Mouse (Mus musculus) cerebellum, adult 8-10 months (tissue): ENCODE measurements around the gene Aldh9a1.
A peak's percentile ranks its signal among the peaks of the same experiment; 100 is the strongest.

Experiments used
- DNase-seq: peaks from one replicate; pipeline ENCODE4 v3.0.0; 2022

Aldh9a1 gene

DNA sequence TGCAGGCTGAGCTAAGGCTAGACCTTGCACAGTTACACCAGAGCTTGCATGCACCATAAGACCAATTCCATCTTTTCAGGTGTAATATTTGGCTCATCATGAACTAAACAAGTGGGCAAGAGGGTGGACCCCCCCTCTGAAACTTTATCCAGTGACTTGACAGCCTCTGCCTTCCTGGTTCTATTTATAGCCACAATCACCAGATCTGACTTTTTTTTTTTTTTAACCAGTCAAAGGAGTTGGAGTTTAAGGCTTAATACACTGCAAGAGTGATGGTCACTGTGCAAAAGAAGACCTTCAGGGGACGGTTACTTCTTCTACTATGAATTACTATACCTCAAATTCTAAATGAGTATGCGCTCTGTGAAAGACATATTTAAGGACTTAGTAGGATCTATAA, 35.4 kb downstream of the Aldh9a1 start:
- DNase-seq = no peak

DNA sequence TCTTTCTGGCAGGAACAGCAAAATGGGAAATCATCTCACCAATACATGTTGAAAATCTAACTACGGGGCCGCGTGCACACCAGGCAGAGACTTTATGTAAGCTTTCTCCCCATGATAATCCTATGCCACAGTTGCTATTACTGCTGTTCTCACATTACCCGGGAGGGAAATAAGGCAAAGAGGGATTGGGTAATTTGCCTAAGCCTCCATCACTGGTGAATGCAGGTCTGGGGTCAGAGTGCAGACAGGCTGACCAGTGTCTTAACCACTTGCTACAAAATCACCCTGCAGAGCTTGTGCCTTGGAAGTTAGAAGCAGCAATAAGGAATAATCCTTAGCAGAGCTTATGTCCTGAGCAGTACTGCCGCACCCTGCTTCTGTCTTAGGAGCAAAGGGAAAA, 35.8 kb downstream of the Aldh9a1 start:
- no peak for DNase-seq

DNA sequence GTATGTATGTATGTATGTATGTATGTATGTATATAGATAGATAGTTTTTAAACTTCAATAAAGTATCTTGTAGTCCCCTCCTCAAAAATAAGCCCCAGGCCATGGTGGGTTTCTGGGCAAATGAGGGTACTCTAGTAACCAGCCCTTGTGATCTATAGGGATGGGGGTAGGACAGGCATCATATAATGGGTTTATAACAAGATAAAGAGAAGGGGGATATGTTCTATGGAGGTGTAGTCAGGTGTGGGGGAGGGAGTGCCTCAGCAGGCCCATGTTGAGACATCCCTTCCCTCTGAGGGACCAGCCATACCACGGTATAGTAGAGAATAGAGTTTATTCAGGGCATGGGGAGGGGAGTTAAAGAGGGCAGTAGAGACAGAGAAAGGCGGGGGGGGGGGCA, 36.7 kb downstream of the Aldh9a1 start:
- no peak for DNase-seq

DNA sequence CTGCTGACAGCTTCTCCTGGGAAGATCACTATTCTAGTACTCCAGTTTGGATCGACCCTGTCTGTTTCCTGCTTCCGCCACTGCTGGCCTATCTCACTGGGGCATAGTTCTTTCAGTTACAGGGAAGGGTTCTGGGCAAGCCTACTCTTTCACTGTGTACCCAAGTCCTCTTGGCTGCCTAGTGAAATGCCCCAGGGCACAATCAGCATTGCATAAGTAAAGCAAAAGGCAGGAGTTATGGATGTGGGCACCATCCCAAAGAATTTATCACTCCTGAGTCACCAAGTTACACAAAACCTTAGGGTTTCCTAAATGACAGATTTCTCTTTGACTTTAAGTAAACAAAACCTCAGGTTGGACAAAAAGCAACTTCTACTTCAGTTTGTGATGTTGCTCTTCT, 37.5 kb downstream of the Aldh9a1 start:
- DNase-seq = no peak

DNA sequence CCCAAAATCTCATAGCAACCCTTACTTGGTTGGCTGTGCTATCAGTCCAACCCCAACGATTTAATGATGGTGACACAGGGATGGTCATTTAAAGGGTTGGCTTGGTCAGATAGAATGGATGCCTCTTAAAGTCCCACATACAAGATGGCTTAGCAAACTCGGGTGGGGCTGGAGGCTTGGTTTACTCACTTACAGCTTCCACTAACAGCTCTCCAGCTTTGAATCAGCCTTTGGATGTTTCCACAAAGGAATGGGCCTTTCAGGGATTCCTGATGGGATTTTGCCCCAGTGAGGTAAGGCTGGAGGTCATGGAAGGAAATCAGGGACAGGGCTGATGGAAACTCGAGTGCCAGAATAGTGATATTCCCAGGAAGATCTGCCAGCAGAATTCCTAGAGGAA, 38.0 kb downstream of the Aldh9a1 start:
- no peak for DNase-seq

DNA sequence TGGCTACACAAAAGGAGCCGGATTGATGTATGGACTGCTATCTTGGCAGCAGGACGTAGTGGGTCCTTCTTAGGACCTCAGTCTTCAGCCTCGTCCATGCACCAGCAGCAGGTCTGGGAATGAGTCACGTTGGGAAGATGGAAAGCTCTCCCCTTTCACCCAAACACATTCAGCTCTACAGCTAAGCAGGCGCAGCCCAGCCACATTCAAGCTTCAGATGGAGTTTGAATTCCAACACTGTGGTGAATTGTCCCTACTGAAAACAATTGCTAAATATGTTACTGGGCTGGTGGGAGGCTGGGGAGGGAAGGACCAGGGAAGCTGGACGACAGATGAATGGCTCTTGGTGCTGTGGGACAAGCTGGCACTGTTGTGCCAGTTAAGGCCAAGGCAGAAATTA, 38.8 kb downstream of the Aldh9a1 start:
- DNase-seq = no peak

DNA sequence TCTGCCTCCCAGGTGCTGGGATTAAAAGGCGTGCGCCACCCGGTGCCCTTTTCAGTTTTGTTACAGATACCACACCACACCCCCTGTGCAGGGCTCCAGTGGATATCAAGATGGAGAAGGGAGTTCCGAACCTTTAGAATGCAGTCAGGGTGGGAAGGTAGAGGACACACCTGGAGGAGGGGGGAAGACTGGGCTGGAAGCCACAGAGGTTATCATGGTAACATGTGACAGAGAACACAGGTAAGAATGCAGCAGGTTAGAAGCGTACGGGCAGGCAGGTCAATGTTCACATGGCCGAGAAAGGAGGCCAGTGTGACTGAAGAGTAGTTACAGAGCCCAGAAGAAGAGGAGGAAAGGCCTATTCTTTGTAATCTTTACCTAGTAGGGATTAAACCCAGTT, 39.8 kb downstream of the Aldh9a1 start:
- no peak for DNase-seq

DNA sequence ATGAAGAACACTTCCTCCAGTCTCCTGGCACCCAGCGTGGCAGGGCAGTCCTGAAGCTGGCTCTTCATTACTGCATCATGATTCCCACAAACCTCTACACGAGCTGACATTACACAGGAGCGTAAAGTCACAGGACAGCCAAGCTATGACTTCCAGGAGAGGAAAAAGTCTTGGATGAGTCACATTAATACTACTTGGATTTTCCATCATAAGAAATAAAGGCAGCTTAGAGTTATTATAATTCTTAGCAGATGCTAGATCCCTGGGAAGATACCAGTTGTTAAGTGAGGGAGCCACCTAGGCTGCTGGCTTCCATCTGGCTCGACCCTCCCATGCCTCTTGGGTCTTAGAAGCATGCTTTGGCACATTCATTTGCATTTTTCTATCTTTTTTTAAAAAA, 40.6 kb downstream of the Aldh9a1 start:
- no peak for DNase-seq

DNA sequence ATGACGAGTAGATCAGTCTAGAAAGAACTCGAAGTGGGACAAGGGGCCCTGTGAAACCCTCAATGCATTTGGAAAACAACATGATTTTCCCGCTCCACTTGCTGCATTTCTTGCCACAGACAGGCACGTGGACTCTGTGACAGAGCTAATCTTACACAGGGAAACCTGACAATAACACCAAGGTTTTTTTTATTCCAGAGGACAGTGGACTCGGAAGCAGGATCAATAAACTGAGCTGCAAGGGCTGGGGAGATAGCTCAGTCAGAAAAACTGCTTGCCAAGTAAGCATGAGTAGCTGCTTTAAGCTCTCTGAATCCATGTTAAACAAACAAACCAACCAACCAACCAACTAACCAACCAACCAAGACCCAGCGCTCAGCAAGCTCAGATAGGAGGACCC, 41.5 kb downstream of the Aldh9a1 start:
- DNase-seq = no peak

DNA sequence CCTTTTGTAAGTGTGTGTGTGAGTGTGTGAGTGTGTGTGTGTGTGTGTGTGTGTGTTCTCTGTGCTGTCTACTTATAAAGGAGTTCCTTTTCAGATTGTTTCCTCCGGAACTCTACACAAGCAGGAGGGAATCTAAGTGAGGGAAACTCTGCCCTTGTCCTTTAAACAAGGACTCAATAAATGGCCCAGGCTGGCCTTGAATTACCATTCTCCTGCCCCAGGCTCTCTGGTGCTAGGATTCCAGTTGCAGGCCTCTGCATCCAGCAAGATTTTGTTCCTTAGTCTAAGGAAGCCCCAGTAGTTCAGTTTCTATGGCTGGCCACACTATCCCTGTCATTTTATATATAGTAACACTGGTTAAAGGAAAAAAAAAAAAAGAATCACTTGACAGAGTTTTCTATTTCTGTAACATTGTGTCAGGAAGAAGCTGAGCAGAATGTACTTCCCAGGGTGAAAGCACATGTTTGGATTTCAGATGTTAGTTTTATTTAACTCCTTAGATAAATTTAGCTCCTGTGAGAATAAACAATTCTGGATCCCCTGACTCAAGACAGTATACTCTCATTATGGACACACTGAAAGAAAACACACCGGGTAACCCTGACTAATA, 42.3 kb downstream of the Aldh9a1 start:
- no peak for DNase-seq

DNA sequence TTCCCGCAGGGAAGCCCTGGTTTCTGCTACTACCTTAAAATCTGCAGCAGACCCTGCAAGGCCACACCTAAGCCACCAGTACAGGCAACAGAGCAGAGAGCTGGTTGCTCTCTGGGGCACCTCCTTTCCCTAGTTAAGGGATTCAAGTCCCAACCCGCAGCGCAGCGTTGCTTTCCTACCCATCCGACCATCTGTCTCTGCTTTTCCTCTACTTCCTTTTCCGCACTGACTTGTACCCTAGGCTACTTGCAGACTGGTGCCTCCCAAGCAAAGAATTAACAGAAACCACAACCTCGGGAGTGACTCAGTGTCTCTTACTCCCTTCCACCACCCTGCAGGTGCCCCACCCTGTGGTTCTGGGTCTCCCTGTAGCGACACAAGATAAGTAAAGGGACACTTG, 42.9 kb downstream of the Aldh9a1 start:
- peak; percentile 52 for DNase-seq

DNA sequence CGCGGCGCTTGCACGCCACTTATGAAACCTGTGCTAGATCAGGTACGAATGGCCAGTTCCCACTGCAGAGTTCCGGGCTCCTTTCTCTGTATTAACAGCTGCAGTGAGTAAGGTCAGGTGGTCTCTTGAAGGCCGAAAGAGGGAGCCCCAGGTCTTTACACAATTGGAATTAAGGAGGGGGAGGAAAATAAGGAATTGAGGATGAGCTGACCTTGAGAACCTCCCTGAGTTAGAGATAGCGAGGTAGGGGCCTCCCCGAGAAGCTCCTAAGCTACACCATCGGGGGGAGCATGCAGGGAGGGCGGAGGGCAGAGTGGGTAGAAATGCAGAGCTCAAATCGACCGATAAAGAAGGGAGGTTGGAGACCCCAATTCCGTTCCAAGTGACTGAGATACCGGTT, 43.5 kb downstream of the Aldh9a1 start:
- no peak for DNase-seq

DNA sequence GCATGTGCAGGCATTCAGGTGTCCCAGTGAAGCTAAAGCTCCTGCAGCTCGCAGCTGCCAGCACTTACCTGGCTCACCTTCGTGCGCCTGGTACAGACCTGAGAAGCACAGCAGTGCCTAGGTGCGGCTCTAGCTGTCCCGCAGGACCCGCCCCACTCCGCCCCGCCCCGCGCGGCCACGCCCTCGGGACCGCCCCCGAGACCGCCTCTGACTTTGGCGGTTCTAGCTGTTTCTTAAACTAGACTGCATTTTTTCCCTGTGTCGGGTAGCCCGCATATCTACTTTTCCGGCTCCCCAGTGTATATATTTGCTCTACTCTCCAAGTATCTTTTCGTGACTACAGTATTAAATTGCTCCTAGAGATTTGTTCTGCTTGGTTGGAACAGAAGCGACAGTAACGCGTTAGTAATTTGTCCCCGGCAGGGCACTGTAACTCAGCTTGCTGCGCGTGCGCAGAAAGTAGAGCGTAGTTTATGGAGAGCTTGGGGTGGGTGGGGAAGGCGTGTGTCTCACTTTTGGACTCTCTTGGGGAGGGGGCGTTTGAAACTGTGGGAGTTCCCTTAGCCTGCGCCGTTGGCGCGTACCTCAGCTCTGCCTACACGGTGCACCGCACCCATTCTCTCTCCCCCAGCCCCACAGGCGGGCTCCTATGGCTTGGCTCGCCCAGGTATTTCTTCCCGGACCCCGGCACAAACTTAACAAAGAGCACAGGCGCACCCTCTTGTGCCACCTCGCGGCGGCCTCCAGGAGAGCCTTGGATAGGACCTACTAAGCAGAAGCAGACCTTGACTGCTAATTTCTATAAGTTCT, 44.1 kb downstream of the Aldh9a1 start, which contains the start of gene Mgst3:
TSS of gene Mgst3 (minus strand) at position 159 of the 810 bp plus-strand sequence.
- DNase-seq = peak; percentile 96

DNA sequence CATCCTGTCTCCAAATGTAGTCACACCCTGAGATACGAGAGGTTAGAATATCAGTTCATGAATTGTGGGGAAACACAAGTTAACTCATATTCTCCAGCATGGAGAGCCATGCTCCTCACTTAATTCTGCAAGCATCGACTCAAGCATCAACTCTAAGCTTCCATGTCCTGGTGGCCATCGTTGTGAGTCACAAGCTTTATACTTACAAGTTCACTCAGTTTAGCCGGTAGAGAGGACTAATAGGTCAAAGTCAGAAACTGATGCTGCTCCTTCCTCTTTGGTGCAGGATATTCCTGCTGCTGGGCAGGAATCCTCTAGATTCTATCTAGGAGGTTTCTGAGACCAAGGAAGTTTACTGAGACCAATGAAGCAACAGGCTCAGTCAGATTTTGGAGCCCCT, 55.4 kb downstream of the Aldh9a1 start:
- DNase-seq = no peak

DNA sequence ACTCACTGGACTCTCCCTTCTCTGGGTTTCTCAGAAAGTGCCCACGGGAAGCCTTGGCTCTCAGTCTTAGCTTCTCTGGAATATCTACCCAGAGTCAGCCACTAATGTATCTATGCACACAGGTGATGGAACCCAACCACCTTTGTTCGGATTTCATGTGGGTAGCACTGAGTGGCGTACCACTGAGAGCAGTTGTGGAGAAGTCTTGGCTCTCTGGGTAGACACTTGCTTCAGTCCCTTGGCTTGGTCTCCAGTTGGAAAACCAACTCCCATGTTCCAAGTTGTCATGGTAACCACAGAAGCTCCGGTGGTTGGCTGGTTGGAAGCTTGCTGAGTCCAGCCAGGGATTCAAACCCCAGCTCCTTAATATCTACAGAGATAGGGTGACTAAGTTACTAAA, 59.8 kb downstream of the Aldh9a1 start:
- no peak for DNase-seq

DNA sequence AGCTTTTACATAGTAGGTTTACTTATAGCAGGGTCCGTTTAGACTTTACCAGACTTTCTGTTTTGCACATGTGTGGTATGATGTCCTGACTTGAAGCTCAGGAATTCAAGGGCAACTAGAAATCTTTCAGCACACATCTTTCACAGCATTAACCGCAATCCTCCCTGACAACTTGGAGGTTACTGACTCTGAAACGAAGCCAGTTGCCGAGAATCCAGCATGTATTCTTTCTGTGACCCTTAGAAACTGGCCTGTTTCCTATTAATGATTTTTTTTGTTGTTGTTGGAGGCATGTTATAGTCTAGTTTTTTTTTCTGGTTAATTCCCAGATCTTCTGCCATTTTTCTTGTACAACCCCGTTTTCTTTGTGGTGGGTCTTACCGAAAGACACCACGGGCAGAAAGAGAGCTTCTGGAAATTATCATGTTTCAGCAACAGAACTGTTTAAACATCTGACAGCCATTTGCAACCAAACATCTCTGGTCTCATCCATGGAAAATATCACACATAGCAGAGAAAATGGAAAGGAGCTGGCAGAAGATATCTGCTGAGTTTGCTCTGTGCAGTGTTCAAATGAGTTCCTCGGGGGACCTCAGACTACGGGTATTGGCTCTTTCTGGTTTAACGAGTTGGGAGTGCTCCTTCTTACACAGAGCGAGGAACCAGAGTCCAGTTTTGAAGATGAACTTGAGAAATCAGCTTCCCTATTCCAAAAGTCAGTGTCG, 62.4 kb downstream of the Aldh9a1 start:
- DNase-seq = no peak

DNA sequence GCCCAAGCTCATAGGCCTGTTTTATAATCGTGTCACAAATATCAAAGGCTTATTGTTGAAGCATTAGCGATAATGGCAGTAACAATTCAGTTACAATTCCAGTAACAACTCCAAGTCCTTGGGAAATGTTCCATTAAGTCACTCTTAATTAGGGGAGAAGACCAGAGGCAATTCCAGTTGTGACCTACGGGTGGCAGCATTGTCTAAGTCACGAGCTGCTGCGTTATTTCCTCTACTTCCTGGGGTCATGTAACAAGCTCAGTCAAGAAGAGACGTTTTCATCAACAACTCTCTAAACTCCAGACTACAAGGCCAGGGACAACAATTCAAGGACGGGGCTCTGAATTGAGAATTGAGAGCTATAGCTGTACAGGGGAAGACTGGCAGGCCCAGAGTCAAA, 65.1 kb downstream of the Aldh9a1 start:
- peak; percentile 63 for DNase-seq
